Mouse (Mus musculus) C2C12 (cell line): ENCODE measurements around the gene Galntl6. TPM values are rescaled to one million over a fixed set of nuclear protein-coding genes. Genes with fewer than 3 reads are reported as not detected.

Source experiments
- H3K27me3 ChIP-seq: one replicate; pipeline ENCODE4 v1.6.1; 2011; ENCODE audit not compliant: control insufficient read depth, insufficient read depth, insufficient read length
- H3K36me3 ChIP-seq: one replicate; pipeline ENCODE4 v1.6.1; 2011; ENCODE audit not compliant: control insufficient read depth, insufficient read depth
- H3K4me3 ChIP-seq: one replicate; pipeline ENCODE4 v1.5.1; 2011; ENCODE audit warnings: mild to moderate bottlenecking, control low read depth; ENCODE audit not compliant: poor library complexity, insufficient read depth, severe bottlenecking
- H3K79me2 ChIP-seq: one replicate; pipeline ENCODE4 v1.6.1; 2011; ENCODE audit not compliant: control insufficient read depth, insufficient read depth
- H3K79me3 ChIP-seq: one replicate; pipeline ENCODE4 v1.6.1; 2011; ENCODE audit warnings: low read depth, control low read depth
- H3ac ChIP-seq: one replicate; pipeline ENCODE3; 2011; ENCODE audit warnings: low read depth; ENCODE audit not compliant: control insufficient read depth, insufficient read length
- CEBPB ChIP-seq: IDR thresholded peaks from one replicate; pipeline ENCODE4 v1.6.1; 2011; ENCODE audit warnings: low read depth, mild to moderate bottlenecking, control low read depth, moderate library complexity
- CTCF ChIP-seq: IDR thresholded peaks from one replicate; pipeline ENCODE4 v1.5.1; 2011; ENCODE audit not compliant: control insufficient read depth, insufficient read depth, insufficient read length
- FOSL1 ChIP-seq: IDR thresholded peaks from one replicate; pipeline ENCODE4 v1.8.0; 2011; ENCODE audit warnings: mild to moderate bottlenecking, low read length; ENCODE audit not compliant: poor library complexity, insufficient read depth, severe bottlenecking
- MAX ChIP-seq: IDR thresholded peaks from one replicate; pipeline ENCODE4 v1.6.1; 2011; ENCODE audit warnings: mild to moderate bottlenecking, control low read depth
- MYOD1 ChIP-seq: IDR thresholded peaks from one replicate; pipeline ENCODE4 v1.6.1; 2011; ENCODE audit warnings: low read depth; ENCODE audit not compliant: control insufficient read depth, insufficient read length
- MYOG ChIP-seq: IDR thresholded peaks from one replicate; pipeline ENCODE4 v1.6.1; 2011; ENCODE audit not compliant: control insufficient read depth, insufficient read length; ENCODE audit errors: extremely low read depth
- USF1 ChIP-seq: IDR thresholded peaks from one replicate; pipeline ENCODE4 v1.6.1; 2011; ENCODE audit warnings: low read depth, mild to moderate bottlenecking, control low read depth, moderate library complexity
- polyA plus RNA-seq: library from polyadenylated mRNA; unstranded; fragments of >200 nt; fragmentation: generic; extraction: Trizol; gene quantifications from one replicate; pipeline ENCODE4 v1.2.1, GENCODE M21; 2012; ENCODE audit warnings: missing spikeins

The Galntl6 gene
- polyA plus RNA-seq, 1 experiment = not detected

- H3K79me2 ChIP-seq = no peaks in the 10 kb centered on the region
- H3K27me3 ChIP-seq = no peaks in the 10 kb centered on the region
- no peak overlapping the region for H3K4me3 ChIP-seq
- H3ac ChIP-seq = no peak overlapping the region
- no peaks in the 10 kb centered on the region for H3K79me3 ChIP-seq
- TF ChIP-seq MAX (no peak), CTCF (no peak)
- no peaks in the 10 kb centered on the region for H3K36me3 ChIP-seq
Observed at GRCm38 (mm10) chr8:57843461-57843860, 1069.0 kb downstream of the Galntl6 start.

GRCm38 (mm10) chr8:57842462-57843391 lies 1069.7 kb downstream of the Galntl6 start:
- Histone ChIP-seq H3K79me3 (no peaks in the 10 kb centered on the region), H3K4me3 (no peak overlapping the region), H3K36me3 (no peaks in the 10 kb centered on the region), H3K79me2 (no peaks in the 10 kb centered on the region), H3K27me3 (no peaks in the 10 kb centered on the region), H3ac (no peak overlapping the region)
- TF ChIP-seq MYOD1 (no peak), CTCF (no peak), FOSL1 (no peak), USF1 (no peak), MAX (no peak), MYOG (no peak), CEBPB (no peak)

DNA sequence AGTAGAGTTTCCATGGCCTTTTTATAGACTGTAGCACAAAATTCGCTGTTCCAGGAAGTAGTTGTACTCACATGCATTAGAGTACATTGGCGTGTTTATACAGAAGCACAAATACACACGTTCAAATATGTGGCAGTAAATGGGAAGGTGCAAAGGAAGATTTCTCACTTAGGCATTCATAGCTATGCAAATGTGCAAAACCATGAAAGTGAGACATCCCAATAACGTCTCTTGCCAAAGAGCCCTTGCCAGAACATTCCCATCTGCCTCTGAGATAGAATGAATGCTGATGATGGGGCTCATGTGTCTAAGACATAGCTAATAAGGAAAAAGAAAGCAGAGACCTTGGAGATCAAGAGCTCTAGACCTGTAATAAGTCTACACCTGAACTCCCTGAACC lies 1071.0 kb downstream of the Galntl6 start:
- Histone ChIP-seq H3K79me2 (no peaks in the 10 kb centered on the region), H3K36me3 (no peaks in the 10 kb centered on the region), H3K4me3 (no peak overlapping the region), H3K27me3 (peaks cover 11% of the 10 kb centered on the region), H3K79me3 (no peaks in the 10 kb centered on the region), H3ac (no peak overlapping the region)
- no peak for TF ChIP-seq MYOG

- Histone ChIP-seq H3K4me3 (no peak overlapping the region), H3ac (no peak overlapping the region), H3K79me2 (no peaks in the 10 kb centered on the region), H3K36me3 (no peaks in the 10 kb centered on the region), H3K27me3 (peaks cover 13% of the 10 kb centered on the region), H3K79me3 (no peaks in the 10 kb centered on the region)
- no peak for TF ChIP-seq MAX
- no peak for TF ChIP-seq MYOD1
- no peak for TF ChIP-seq FOSL1
- no peak for TF ChIP-seq CTCF
- no peak for TF ChIP-seq CEBPB
Observed at GRCm38 (mm10) chr8:57837384-57837783, 1075.1 kb downstream of the Galntl6 start.

- TF ChIP-seq MAX = no peak
- TF ChIP-seq USF1 = no peak
- no peak for TF ChIP-seq FOSL1
- no peak for TF ChIP-seq MYOG
- TF ChIP-seq CEBPB = no peak
- no peak for TF ChIP-seq CTCF
- TF ChIP-seq MYOD1 = no peak
- Histone ChIP-seq H3ac (no peak overlapping the region), H3K36me3 (no peaks in the 10 kb centered on the region), H3K27me3 (peaks cover 13% of the 10 kb centered on the region), H3K79me2 (no peaks in the 10 kb centered on the region), H3K4me3 (no peak overlapping the region), H3K79me3 (no peaks in the 10 kb centered on the region)
Observed at GRCm38 (mm10) chr8:57836981-57837380, 1075.5 kb downstream of the Galntl6 start.

DNA sequence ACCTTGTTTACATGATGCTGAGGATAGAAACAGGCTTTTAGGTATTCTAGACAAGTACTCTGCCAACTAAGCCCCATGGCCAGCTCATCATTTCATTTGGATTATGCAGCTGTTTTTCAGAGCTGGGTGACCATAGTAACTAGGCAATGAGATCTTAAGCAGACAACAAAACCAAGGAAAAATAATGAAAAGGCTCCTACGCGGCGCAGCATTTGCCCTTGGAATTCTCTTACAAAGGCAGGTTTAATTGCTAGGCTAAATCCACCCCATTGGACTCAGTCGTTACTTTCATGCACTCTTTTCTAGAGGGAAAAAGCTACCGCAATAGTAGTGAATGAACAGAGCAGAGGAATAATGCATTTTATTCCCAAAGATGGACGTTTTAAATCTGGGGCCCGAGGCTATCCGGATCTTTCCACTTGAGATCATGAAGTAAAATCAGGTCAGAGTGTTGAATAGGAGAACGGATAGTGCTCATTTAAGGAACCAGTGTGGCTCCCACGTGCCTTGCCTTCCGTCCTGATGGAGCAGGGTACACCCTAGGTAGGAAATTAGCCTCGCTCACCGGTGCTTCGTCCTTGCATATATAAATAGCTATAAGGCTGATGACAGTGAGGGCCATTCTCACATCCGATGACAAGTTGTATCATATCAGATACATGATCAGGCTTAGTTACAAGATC lies 1076.1 kb downstream of the Galntl6 start:
- H3ac ChIP-seq = no peak overlapping the region
- no peaks in the 10 kb centered on the region for H3K79me3 ChIP-seq
- no peaks in the 10 kb centered on the region for H3K79me2 ChIP-seq
- no peaks in the 10 kb centered on the region for H3K36me3 ChIP-seq
- no peak for TF ChIP-seq USF1
- TF ChIP-seq MYOD1 = no peak
- no peak for TF ChIP-seq FOSL1
- TF ChIP-seq MYOG = no peak
- no peak for TF ChIP-seq MAX
- no peak for TF ChIP-seq CEBPB
- no peak for TF ChIP-seq CTCF
- H3K4me3 ChIP-seq = no peak overlapping the region
- peaks cover 13% of the 10 kb centered on the region for H3K27me3 ChIP-seq
